Mouse (Mus musculus): ENCODE results near the gene Tmem214. TPM values are rescaled to one million over a fixed set of nuclear protein-coding genes. Genes with fewer than 3 reads are reported as not detected.

The Tmem214 gene
- polyA plus RNA-seq, 1 experiment, result 46.1 TPM

- Histone ChIP-seq H3K27me3 (ENCODE audit: control insufficient read depth, insufficient read depth, insufficient read length) (no peaks in the 10 kb centered on the region), H3K36me3 (ENCODE audit: control insufficient read depth, insufficient read depth) (no peaks in the 10 kb centered on the region), H3ac (ENCODE audit: control insufficient read depth, insufficient read length, low read depth) (no peak overlapping the region), H3K79me3 (ENCODE audit: low read depth) (no peaks in the 10 kb centered on the region), H3K4me3 (ENCODE audit: insufficient read depth, poor library complexity, severe bottlenecking) (no peak overlapping the region), H3K79me2 (ENCODE audit: control insufficient read depth, insufficient read depth) (no peaks in the 10 kb centered on the region)
- TF ChIP-seq MYOD1 (IDR thresholded peaks at IDR 0.05; ENCODE audit: control insufficient read depth, insufficient read length, low read depth) (no peak), CEBPB (IDR thresholded peaks at IDR 0.05; ENCODE audit: low read depth) (no peak), MAX (IDR thresholded peaks at IDR 0.05) (no peak), FOSL1 (IDR thresholded peaks at IDR 0.05; ENCODE audit: insufficient read depth, low read length, poor library complexity, severe bottlenecking) (no peak), MYOG (IDR thresholded peaks at IDR 0.05; ENCODE audit: control insufficient read depth, extremely low read depth, insufficient read length) (no peak), USF1 (IDR thresholded peaks at IDR 0.05; ENCODE audit: low read depth) (no peak), CTCF (IDR thresholded peaks at IDR 0.05; ENCODE audit: control insufficient read depth, insufficient read depth, insufficient read length) (no peak)
These were observed 17.3 kb upstream of the Tmem214 start for GRCm38 (mm10) chr5:30850556-30850925.

- Histone ChIP-seq H3ac (ENCODE audit: control insufficient read depth, insufficient read length, low read depth) (no peak overlapping the region), H3K27me3 (ENCODE audit: control insufficient read depth, insufficient read depth, insufficient read length) (no peaks in the 10 kb centered on the region), H3K79me3 (ENCODE audit: low read depth) (no peaks in the 10 kb centered on the region), H3K36me3 (ENCODE audit: control insufficient read depth, insufficient read depth) (no peaks in the 10 kb centered on the region), H3K79me2 (ENCODE audit: control insufficient read depth, insufficient read depth) (no peaks in the 10 kb centered on the region), H3K4me3 (ENCODE audit: insufficient read depth, poor library complexity, severe bottlenecking) (no peak overlapping the region)
- no peak for TF ChIP-seq MAX (IDR thresholded peaks at IDR 0.05)
- no peak for TF ChIP-seq CTCF (IDR thresholded peaks at IDR 0.05; ENCODE audit: control insufficient read depth, insufficient read depth, insufficient read length)
- TF ChIP-seq USF1 (IDR thresholded peaks at IDR 0.05; ENCODE audit: low read depth), result no peak
- TF ChIP-seq MYOG (IDR thresholded peaks at IDR 0.05; ENCODE audit: control insufficient read depth, extremely low read depth, insufficient read length), result no peak
- TF ChIP-seq CEBPB (IDR thresholded peaks at IDR 0.05; ENCODE audit: low read depth), result no peak
- TF ChIP-seq MYOD1 (IDR thresholded peaks at IDR 0.05; ENCODE audit: control insufficient read depth, insufficient read length, low read depth), result no peak
- no peak for TF ChIP-seq FOSL1 (IDR thresholded peaks at IDR 0.05; ENCODE audit: insufficient read depth, low read length, poor library complexity, severe bottlenecking)
These were observed 14.3 kb upstream of the Tmem214 start for GRCm38 (mm10) chr5:30853522-30853921.

GRCm38 (mm10) chr5:30855674-30856073, 12.1 kb upstream of the Tmem214 start:
- no peaks in the 10 kb centered on the region for H3K36me3 ChIP-seq (ENCODE audit: control insufficient read depth, insufficient read depth)
- H3K79me2 ChIP-seq (ENCODE audit: control insufficient read depth, insufficient read depth), result no peaks in the 10 kb centered on the region
- no peaks in the 10 kb centered on the region for H3K79me3 ChIP-seq (ENCODE audit: low read depth)
- H3K4me3 ChIP-seq (ENCODE audit: insufficient read depth, poor library complexity, severe bottlenecking), result no peak overlapping the region
- no peaks in the 10 kb centered on the region for H3K27me3 ChIP-seq (ENCODE audit: control insufficient read depth, insufficient read depth, insufficient read length)
- no peak for TF ChIP-seq MAX (IDR thresholded peaks at IDR 0.05)
- TF ChIP-seq MYOD1 (IDR thresholded peaks at IDR 0.05; ENCODE audit: control insufficient read depth, insufficient read length, low read depth), result no peak
- TF ChIP-seq CTCF (IDR thresholded peaks at IDR 0.05; ENCODE audit: control insufficient read depth, insufficient read depth, insufficient read length), result no peak
- TF ChIP-seq MYOG (IDR thresholded peaks at IDR 0.05; ENCODE audit: control insufficient read depth, extremely low read depth, insufficient read length), result no peak
- no peak for TF ChIP-seq FOSL1 (IDR thresholded peaks at IDR 0.05; ENCODE audit: insufficient read depth, low read length, poor library complexity, severe bottlenecking)
- no peak for TF ChIP-seq USF1 (IDR thresholded peaks at IDR 0.05; ENCODE audit: low read depth)
- no peak for TF ChIP-seq CEBPB (IDR thresholded peaks at IDR 0.05; ENCODE audit: low read depth)
- no peak overlapping the region for H3ac ChIP-seq (ENCODE audit: control insufficient read depth, insufficient read length, low read depth)

DNA sequence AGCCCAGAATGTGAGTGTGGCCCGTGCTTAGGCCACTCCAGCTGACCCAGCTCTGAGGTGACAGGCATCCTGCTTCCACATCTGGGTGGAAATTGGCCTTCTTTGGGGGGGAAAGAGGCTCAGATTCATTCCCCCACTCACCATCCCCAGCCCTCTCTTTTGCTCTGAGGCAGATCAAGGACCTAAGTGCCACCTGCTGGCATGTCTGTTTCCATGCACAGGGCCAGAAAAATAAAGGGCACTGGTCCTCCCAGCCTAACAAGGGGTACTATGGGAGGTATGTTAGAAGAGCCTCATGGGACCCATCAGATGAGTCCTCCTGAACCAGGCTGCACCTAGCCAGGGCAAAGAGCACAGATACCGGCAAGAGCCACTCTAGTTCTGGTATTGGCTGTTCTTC, 11.7 kb upstream of the Tmem214 start:
- Histone ChIP-seq H3ac (ENCODE audit: control insufficient read depth, insufficient read length, low read depth) (no peak overlapping the region), H3K79me3 (ENCODE audit: low read depth) (no peaks in the 10 kb centered on the region), H3K4me3 (ENCODE audit: insufficient read depth, poor library complexity, severe bottlenecking) (no peak overlapping the region), H3K27me3 (ENCODE audit: control insufficient read depth, insufficient read depth, insufficient read length) (no peaks in the 10 kb centered on the region), H3K79me2 (ENCODE audit: control insufficient read depth, insufficient read depth) (no peaks in the 10 kb centered on the region), H3K36me3 (ENCODE audit: control insufficient read depth, insufficient read depth) (no peaks in the 10 kb centered on the region)
- TF ChIP-seq CTCF (IDR thresholded peaks at IDR 0.05; ENCODE audit: control insufficient read depth, insufficient read depth, insufficient read length), result no peak
- TF ChIP-seq MYOG (IDR thresholded peaks at IDR 0.05; ENCODE audit: control insufficient read depth, extremely low read depth, insufficient read length), result no peak
- TF ChIP-seq MAX (IDR thresholded peaks at IDR 0.05), result no peak

- H3K36me3 ChIP-seq (ENCODE audit: control insufficient read depth, insufficient read depth), result no peaks in the 10 kb centered on the region
- no peaks in the 10 kb centered on the region for H3K79me2 ChIP-seq (ENCODE audit: control insufficient read depth, insufficient read depth)
- no peaks in the 10 kb centered on the region for H3K79me3 ChIP-seq (ENCODE audit: low read depth)
These were observed 4.0 kb upstream of the Tmem214 start for GRCm38 (mm10) chr5:30863852-30864251.

GRCm38 (mm10) chr5:30864322-30864721, 3.5 kb upstream of the Tmem214 start:
- H3K79me2 ChIP-seq (ENCODE audit: control insufficient read depth, insufficient read depth), result no peaks in the 10 kb centered on the region
- H3ac ChIP-seq (ENCODE audit: control insufficient read depth, insufficient read length, low read depth), result no peak overlapping the region
- H3K36me3 ChIP-seq (ENCODE audit: control insufficient read depth, insufficient read depth), result no peaks in the 10 kb centered on the region
- TF ChIP-seq FOSL1 (IDR thresholded peaks at IDR 0.05; ENCODE audit: insufficient read depth, low read length, poor library complexity, severe bottlenecking) (no peak), CEBPB (IDR thresholded peaks at IDR 0.05; ENCODE audit: low read depth) (no peak), CTCF (IDR thresholded peaks at IDR 0.05; ENCODE audit: control insufficient read depth, insufficient read depth, insufficient read length) (no peak), MYOD1 (IDR thresholded peaks at IDR 0.05; ENCODE audit: control insufficient read depth, insufficient read length, low read depth) (no peak), MAX (IDR thresholded peaks at IDR 0.05) (no peak), USF1 (IDR thresholded peaks at IDR 0.05; ENCODE audit: low read depth) (no peak), MYOG (IDR thresholded peaks at IDR 0.05; ENCODE audit: control insufficient read depth, extremely low read depth, insufficient read length) (no peak)
- H3K27me3 ChIP-seq (ENCODE audit: control insufficient read depth, insufficient read depth, insufficient read length), result no peaks in the 10 kb centered on the region
- no peak overlapping the region for H3K4me3 ChIP-seq (ENCODE audit: insufficient read depth, poor library complexity, severe bottlenecking)
- no peaks in the 10 kb centered on the region for H3K79me3 ChIP-seq (ENCODE audit: low read depth)

More at GRCm38 (mm10) chr5:30863852-30864251, 4.0 kb upstream of the Tmem214 start:
- Histone ChIP-seq H3K4me3 (ENCODE audit: insufficient read depth, poor library complexity, severe bottlenecking) (no peak overlapping the region), H3K27me3 (ENCODE audit: control insufficient read depth, insufficient read depth, insufficient read length) (no peaks in the 10 kb centered on the region), H3ac (ENCODE audit: control insufficient read depth, insufficient read length, low read depth) (no peak overlapping the region)
- TF ChIP-seq MYOG (IDR thresholded peaks at IDR 0.05; ENCODE audit: control insufficient read depth, extremely low read depth, insufficient read length) (no peak), FOSL1 (IDR thresholded peaks at IDR 0.05; ENCODE audit: insufficient read depth, low read length, poor library complexity, severe bottlenecking) (no peak), CEBPB (IDR thresholded peaks at IDR 0.05; ENCODE audit: low read depth) (no peak), MAX (IDR thresholded peaks at IDR 0.05) (no peak), MYOD1 (IDR thresholded peaks at IDR 0.05; ENCODE audit: control insufficient read depth, insufficient read length, low read depth) (no peak), USF1 (IDR thresholded peaks at IDR 0.05; ENCODE audit: low read depth) (no peak), CTCF (IDR thresholded peaks at IDR 0.05; ENCODE audit: control insufficient read depth, insufficient read depth, insufficient read length) (no peak)
